Mouse (Mus musculus) midbrain, embryonic 11.5 days (tissue): ENCODE measurements around the gene Cenpv. TPM values are rescaled to one million over a fixed set of nuclear protein-coding genes. Genes with fewer than 3 reads are reported as not detected.
A peak's percentile ranks its signal among the peaks of the same experiment; 100 is the strongest.

Source experiments
- ATAC-seq: fragments of 200-750 bp; cut with Nextera tagmentation; 2 replicates; pipeline ENCODE4 v1.8.0; 2017; ENCODE audit warnings: moderate TSS enrichment, moderate library complexity; ENCODE audit not compliant: low FRiP score
- DNase-seq: peaks from one replicate; pipeline ENCODE4 v3.0.0; 2015; ENCODE audit warnings: low spot score; ENCODE audit errors: missing footprints
- H3K27ac ChIP-seq: fragments of 300-500 bp; sonication (generic); 2 replicates; pipeline ENCODE4 v1.5.1; 2014; ENCODE audit warnings: low read depth, low read length
- H3K27me3 ChIP-seq: fragments of 300-500 bp; sonication (generic); 2 replicates; pipeline ENCODE4 v1.6.1; 2014; ENCODE audit warnings: mild to moderate bottlenecking, low read length, moderate library complexity, mixed read lengths; ENCODE audit not compliant: control insufficient read depth, insufficient read depth
- H3K36me3 ChIP-seq: fragments of 300-500 bp; sonication (generic); 2 replicates; pipeline ENCODE4 v1.6.1; 2014; ENCODE audit warnings: mild to moderate bottlenecking, low read length, moderate library complexity, mixed read lengths; ENCODE audit not compliant: control insufficient read depth, insufficient read depth
- H3K4me1 ChIP-seq: fragments of 300-500 bp; sonication (generic); 2 replicates; pipeline ENCODE4 v1.6.1; 2014; ENCODE audit warnings: low read length; ENCODE audit not compliant: control insufficient read depth, insufficient read depth
- H3K4me2 ChIP-seq: fragments of 300-500 bp; sonication (generic); 2 replicates; pipeline ENCODE4 v1.6.1; 2014; ENCODE audit warnings: mild to moderate bottlenecking, moderate library complexity
- H3K4me3 ChIP-seq: fragments of 300-500 bp; sonication (generic); 2 replicates; pipeline ENCODE4 v1.5.1; 2014; ENCODE audit warnings: low read depth, low read length
- H3K9ac ChIP-seq: fragments of 300-500 bp; sonication (generic); 2 replicates; pipeline ENCODE4 v1.6.1; 2014; ENCODE audit warnings: low read length
- H3K9me3 ChIP-seq: fragments of 300-500 bp; sonication (generic); 2 replicates; pipeline ENCODE4 v1.6.1; 2016; ENCODE audit warnings: low read length; ENCODE audit not compliant: control insufficient read depth
- WGBS: fragments of 180-500 bp; shearing (Covaris S2); extraction: QIAGEN DNeasy Blood & Tissue Kit; methylation state at CpG from one replicate; pipeline ENCODE4 v1.1.7; 2014; 5-methylcytosine and 5-hydroxymethylcytosine counted together
- polyA plus RNA-seq: library from polyadenylated mRNA; unstranded; fragments of >200 nt; fragmentation: Nextera tagmentation; extraction: Ambion mirVana; gene quantifications from 2 replicates; pipeline ENCODE4 v1.2.1, GENCODE M21; 2014

Gene Cenpv
- polyA plus RNA-seq, 1 experiment from 2014 or later = 68.5 TPM

GRCm38 (mm10) chr11:62550227-62550685 is 11.2 kb upstream of the Cenpv start:
- DNase-seq (peak; percentile 96), ATAC-seq (no peak; the same call in 1 of the 2 replicates)
- Histone ChIP-seq H3K4me1 (peaks cover 23% of the 10 kb centered on the region), H3K9ac (peak overlapping the region; percentile 88), H3K36me3 (peaks cover 7% of the 10 kb centered on the region; the same call in 1 of the 2 replicates), H3K9me3 (no peaks in the 10 kb centered on the region), H3K27ac (peak overlapping the region; percentile 86), H3K4me3 (peak overlapping the region; percentile 78), H3K4me2 (peak overlapping the region; percentile 95), H3K27me3 (no peaks in the 10 kb centered on the region)
- 8% methylated on average over 11 of the region's 11 CpGs for WGBS

GRCm38 (mm10) chr11:62549782-62550181 is 10.7 kb upstream of the Cenpv start:
- DNase-seq (peak; percentile 89), ATAC-seq (no peak)
- H3K36me3 ChIP-seq = peaks cover 6% of the 10 kb centered on the region; the same call in 1 of the 2 replicates
- no peaks in the 10 kb centered on the region for H3K27me3 ChIP-seq
- H3K4me3 ChIP-seq = peak overlapping the region; percentile 78
- H3K4me2 ChIP-seq = peak overlapping the region; percentile 95
- H3K9ac ChIP-seq = peak overlapping the region; percentile 88
- H3K9me3 ChIP-seq = no peaks in the 10 kb centered on the region
- H3K27ac ChIP-seq = peak overlapping the region; percentile 86; the same call in 1 of the 2 replicates
- WGBS = 40% methylated on average over 5 of the region's 5 CpGs
- H3K4me1 ChIP-seq = peaks cover 21% of the 10 kb centered on the region

- Histone ChIP-seq H3K4me1 (no peaks in the 10 kb centered on the region; the same call in none of the 2 replicates), H3K27ac (no peak overlapping the region), H3K9me3 (no peaks in the 10 kb centered on the region), H3K36me3 (no peaks in the 10 kb centered on the region), H3K9ac (no peak overlapping the region), H3K4me2 (no peak overlapping the region), H3K27me3 (no peaks in the 10 kb centered on the region), H3K4me3 (no peak overlapping the region)
- WGBS = 86% methylated on average over 3 of the region's 3 CpGs
- ATAC-seq = no peak
- no peak for DNase-seq
These were observed 4.9 kb upstream of the Cenpv start for GRCm38 (mm10) chr11:62543991-62544390.

GRCm38 (mm10) chr11:62541581-62541980 is 2.5 kb upstream of the Cenpv start:
- WGBS = 87% methylated on average over 8 of the region's 8 CpGs
- no peak overlapping the region for H3K4me3 ChIP-seq
- H3K4me1 ChIP-seq = peaks cover 10% of the 10 kb centered on the region
- H3K9ac ChIP-seq = no peak overlapping the region
- DNase-seq = no peak
- no peaks in the 10 kb centered on the region for H3K36me3 ChIP-seq
- H3K4me2 ChIP-seq = no peak overlapping the region
- H3K27ac ChIP-seq = no peak overlapping the region
- no peaks in the 10 kb centered on the region for H3K9me3 ChIP-seq
- ATAC-seq = no peak
- 0 out of 2 replicates have a peak, but pooled peaks cover 2% of the 10 kb centered on the region for H3K27me3 ChIP-seq

GRCm38 (mm10) chr11:62540969-62541368 is 1.9 kb upstream of the Cenpv start:
- WGBS = 61% methylated on average over 2 of the region's 2 CpGs
- Histone ChIP-seq H3K27me3 (0 out of 2 replicates have a peak, but pooled peaks cover 2% of the 10 kb centered on the region), H3K27ac (no peak overlapping the region), H3K9ac (no peak overlapping the region), H3K4me1 (peaks cover 10% of the 10 kb centered on the region), H3K4me3 (no peak overlapping the region), H3K36me3 (no peaks in the 10 kb centered on the region), H3K4me2 (no peak overlapping the region), H3K9me3 (no peaks in the 10 kb centered on the region)
- DNase-seq (no peak), ATAC-seq (no peak)

GRCm38 (mm10) chr11:62540167-62540566 is 1.1 kb upstream of the Cenpv start:
- H3K4me2 ChIP-seq = no peak overlapping the region
- ATAC-seq (no peak), DNase-seq (no peak)
- 0 out of 2 replicates have a peak, but pooled peaks cover 2% of the 10 kb centered on the region for H3K27me3 ChIP-seq
- no peak overlapping the region for H3K9ac ChIP-seq
- H3K9me3 ChIP-seq = no peaks in the 10 kb centered on the region
- WGBS = 81% methylated on average over 7 of the region's 7 CpGs
- peaks cover 10% of the 10 kb centered on the region for H3K4me1 ChIP-seq
- no peaks in the 10 kb centered on the region for H3K36me3 ChIP-seq
- no peak overlapping the region for H3K27ac ChIP-seq
- H3K4me3 ChIP-seq = no peak overlapping the region

GRCm38 (mm10) chr11:62538321-62539088 is 556 bp downstream of the Cenpv start:
- 0 out of 2 replicates have a peak, but pooled peaks cover 2% of the 10 kb centered on the region for H3K27me3 ChIP-seq
- DNase-seq = peak; percentile 97
- no peaks in the 10 kb centered on the region for H3K9me3 ChIP-seq
- H3K9ac ChIP-seq = peak overlapping the region; percentile 97
- H3K36me3 ChIP-seq = no peaks in the 10 kb centered on the region
- H3K4me3 ChIP-seq = peak overlapping the region; percentile 78
- under 1% methylated on average over 44 of the region's 73 CpGs for WGBS
- H3K27ac ChIP-seq = peak overlapping the region; percentile 51
- H3K4me2 ChIP-seq = peak overlapping the region; percentile 92
- H3K4me1 ChIP-seq = peaks cover 10% of the 10 kb centered on the region
- peak; percentile 85 for ATAC-seq

GRCm38 (mm10) chr11:62537590-62537989 is 1.5 kb downstream of the Cenpv start:
- Histone ChIP-seq H3K4me2 (peak overlapping the region; percentile 92), H3K9me3 (no peaks in the 10 kb centered on the region), H3K36me3 (no peaks in the 10 kb centered on the region), H3K9ac (peak overlapping the region; percentile 22), H3K4me3 (peak overlapping the region; percentile 78; the same call in 1 of the 2 replicates), H3K27me3 (0 out of 2 replicates have a peak, but pooled peaks cover 2% of the 10 kb centered on the region), H3K27ac (no peak overlapping the region), H3K4me1 (peaks cover 10% of the 10 kb centered on the region)
- ATAC-seq (no peak), DNase-seq (no peak)
- WGBS = 22% methylated on average over 7 of the region's 7 CpGs

- H3K9me3 ChIP-seq = no peaks in the 10 kb centered on the region
- H3K9ac ChIP-seq = peak overlapping the region; percentile 22; the same call in 1 of the 2 replicates
- no peak overlapping the region for H3K4me3 ChIP-seq
- no peak overlapping the region for H3K27ac ChIP-seq
- peak overlapping the region; percentile 92; the same call in 1 of the 2 replicates for H3K4me2 ChIP-seq
- no peaks in the 10 kb centered on the region for H3K36me3 ChIP-seq
- peaks cover 10% of the 10 kb centered on the region for H3K4me1 ChIP-seq
- WGBS = 86% methylated on average over 8 of the region's 8 CpGs
- DNase-seq (no peak), ATAC-seq (no peak)
- 0 out of 2 replicates have a peak, but pooled peaks cover 2% of the 10 kb centered on the region for H3K27me3 ChIP-seq
These were observed 2.0 kb downstream of the Cenpv start for GRCm38 (mm10) chr11:62537089-62537488.
